In the genomic region with DNA sequence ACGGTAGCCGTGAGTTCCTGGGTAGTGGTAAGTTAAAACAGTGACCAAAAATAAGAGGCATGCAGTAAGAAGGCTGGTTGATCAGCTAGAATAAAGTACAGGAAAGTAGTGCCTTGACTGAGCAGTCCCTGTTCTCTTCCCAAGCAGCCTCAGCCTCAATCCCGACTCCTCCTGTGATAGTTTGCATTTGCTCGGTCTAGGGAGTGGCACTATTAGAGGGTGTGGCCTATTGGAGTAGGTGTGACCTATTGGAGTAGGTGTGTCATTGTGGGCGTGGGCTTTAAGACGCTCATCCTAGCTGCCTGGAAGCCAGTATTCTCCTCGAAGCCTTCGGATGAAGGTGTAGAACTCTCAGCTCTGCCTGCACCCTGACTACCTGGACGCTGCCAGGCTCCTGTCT, we compare ENCODE assay signal across 31 mouse cellular contexts. TPM values are rescaled to one million over a fixed set of nuclear protein-coding genes. Genes with fewer than 3 reads are reported as not detected.
A peak's percentile ranks its signal among the peaks of the same experiment; 100 is the strongest.
DNase-seq lines count a peak whose midpoint lies in the region; ATAC-seq and TF ChIP-seq lines count a peak whose summit lies in the region.
"Had no signal": no experiment of that assay in that cellular context is flagged by ENCODE, and none has a peak within 500 bp of the region (broad histone marks: within the 10 kb centered on the region; RNA-seq: fewer than 3 reads in every experiment).

No protein-coding gene starts in this region.

- 85% methylated on average over 9 of the region's 9 CpGs for WGBS in embryonic facial prominence, embryonic 11.5 days
- WGBS in embryonic facial prominence, embryonic 10.5 days, result 84% methylated on average over 9 of the region's 9 CpGs
- 91% methylated on average over 9 of the region's 9 CpGs for WGBS in midbrain, embryonic 11.5 days
- 88% methylated on average over 9 of the region's 9 CpGs for WGBS in midbrain, embryonic 10.5 days
- WGBS in stomach, postnatal 0 days, result 82% methylated on average over 9 of the region's 9 CpGs

- H3K9me3 ChIP-seq in embryonic facial prominence, embryonic 11.5 days (replicated peaks; ENCODE audit: control insufficient read depth, low read length), result no peaks in the 10 kb centered on the region
- H3K9me3 ChIP-seq in embryonic facial prominence, embryonic 10.5 days, result no peaks in the 10 kb centered on the region; the same call in 1 of the 2 replicates
- H3K9me3 ChIP-seq in midbrain, embryonic 11.5 days (ENCODE audit: control insufficient read depth, low read length), result no peaks in the 10 kb centered on the region
- H3K9me3 ChIP-seq in midbrain, embryonic 10.5 days (replicated peaks), result no peaks in the 10 kb centered on the region; the same call in 1 of the 2 replicates
- H3K9me3 ChIP-seq in stomach, postnatal 0 days (ENCODE audit: control insufficient read depth, low read length), result no peaks in the 10 kb centered on the region
- H3K9me3 ChIP-seq: G1E; hindbrain, embryonic 13.5 days had no signal

- H3K4me3 ChIP-seq in embryonic facial prominence, embryonic 11.5 days (ENCODE audit: low read depth, low read length), result no peak overlapping the region
- no peak overlapping the region for H3K4me3 ChIP-seq in embryonic facial prominence, embryonic 10.5 days
- no peak overlapping the region for H3K4me3 ChIP-seq in midbrain, embryonic 11.5 days (ENCODE audit: low read depth, low read length)
- no peak overlapping the region for H3K4me3 ChIP-seq in midbrain, embryonic 10.5 days
- no peak overlapping the region for H3K4me3 ChIP-seq in stomach, postnatal 0 days (ENCODE audit: low read depth, low read length)
- H3K4me3 ChIP-seq: forebrain, embryonic 10.5 days; forebrain, embryonic 13.5 days; gastrocnemius, adult 2 months; heart, embryonic 12.5 days; heart, embryonic 15.5 days; hindbrain, embryonic 10.5 days; hindbrain, embryonic 13.5 days had no signal

- no peaks in the 10 kb centered on the region for H3K36me3 ChIP-seq in embryonic facial prominence, embryonic 11.5 days (replicated peaks; ENCODE audit: control insufficient read depth, insufficient read depth, low read depth, low read length)
- H3K36me3 ChIP-seq in embryonic facial prominence, embryonic 10.5 days (replicated peaks), result no peaks in the 10 kb centered on the region
- no peaks in the 10 kb centered on the region for H3K36me3 ChIP-seq in midbrain, embryonic 11.5 days (ENCODE audit: control insufficient read depth, insufficient read depth, low read length)
- H3K36me3 ChIP-seq in midbrain, embryonic 10.5 days, result no peaks in the 10 kb centered on the region
- no peaks in the 10 kb centered on the region for H3K36me3 ChIP-seq in stomach, postnatal 0 days (ENCODE audit: control insufficient read depth, insufficient read depth, low read length)
- H3K36me3 ChIP-seq: forebrain, embryonic 10.5 days; G1E; heart, embryonic 12.5 days; heart, embryonic 15.5 days; hindbrain, embryonic 10.5 days; hindbrain, embryonic 13.5 days had no signal

- TF ChIP-seq CTCF in stomach, postnatal 0 days (IDR thresholded peaks at IDR 0.05; ENCODE audit: low read depth), result no peak

- no peak for DNase-seq in embryonic facial prominence, embryonic 11.5 days (ENCODE audit: low spot score)
- no peak for DNase-seq in embryonic facial prominence, embryonic 10.5 days (ENCODE audit: low spot score)
- DNase-seq in midbrain, embryonic 11.5 days (ENCODE audit: low spot score, missing footprints), result no peak
- DNase-seq in midbrain, embryonic 10.5 days (ENCODE audit: low spot score), result no peak
- DNase-seq in stomach, postnatal 0 days (ENCODE audit: low spot score), result no peak
- DNase-seq in adrenal gland, postnatal 36 days, result no peak
- DNase-seq: adrenal gland, postnatal 10 days; cerebellum, adult 11 months; cerebellum, adult 2 months; cerebellum, adult 9-11 months; cerebellum, postnatal 25 days; gastrocnemius, adult 2 months; gastrocnemius, postnatal 25 days; heart, adult 18-20 months; heart, postnatal 10 days; heart, postnatal 36 days had no signal

- no peak overlapping the region for H3K27ac ChIP-seq in embryonic facial prominence, embryonic 11.5 days (replicated peaks; ENCODE audit: low read depth, low read length)
- no peak overlapping the region for H3K27ac ChIP-seq in embryonic facial prominence, embryonic 10.5 days (replicated peaks)
- no peak overlapping the region for H3K27ac ChIP-seq in midbrain, embryonic 11.5 days (ENCODE audit: low read depth, low read length)
- no peak overlapping the region for H3K27ac ChIP-seq in midbrain, embryonic 10.5 days (replicated peaks)
- H3K27ac ChIP-seq in stomach, postnatal 0 days (replicated peaks), result no peak overlapping the region
- H3K27ac ChIP-seq: forebrain, embryonic 10.5 days; forebrain, embryonic 13.5 days; gastrocnemius, adult 2 months; heart, embryonic 15.5 days; hindbrain, embryonic 10.5 days; hindbrain, embryonic 13.5 days had no signal

- ATAC-seq in embryonic facial prominence, embryonic 11.5 days (replicated peaks; ENCODE audit: insufficient number of reproducible peaks, low FRiP score, low TSS enrichment, low read depth), result 0 out of 2 replicates have a peak, but pooled peaks have one; percentile 52
- peak; percentile 30; the same call in 1 of the 2 replicates for ATAC-seq in midbrain, embryonic 11.5 days (ENCODE audit: low FRiP score)
- ATAC-seq in stomach, postnatal 0 days (ENCODE audit: low FRiP score, low TSS enrichment), result peak; percentile 33; the same call in 1 of the 2 replicates
- ATAC-seq: forebrain, embryonic 13.5 days; forebrain, embryonic 16.5 days; hindbrain, embryonic 16.5 days; intestine, postnatal 0 days; Patski had no signal

- no peaks in the 10 kb centered on the region for H3K27me3 ChIP-seq in embryonic facial prominence, embryonic 11.5 days (ENCODE audit: control insufficient read depth, insufficient read depth, low read length)
- H3K27me3 ChIP-seq in embryonic facial prominence, embryonic 10.5 days (replicated peaks; ENCODE audit: low read depth, poor library complexity, severe bottlenecking), result no peaks in the 10 kb centered on the region
- no peaks in the 10 kb centered on the region for H3K27me3 ChIP-seq in midbrain, embryonic 11.5 days (ENCODE audit: control insufficient read depth, insufficient read depth, low read length)
- H3K27me3 ChIP-seq in midbrain, embryonic 10.5 days (ENCODE audit: low read depth, poor library complexity, severe bottlenecking), result no peaks in the 10 kb centered on the region
- H3K27me3 ChIP-seq in stomach, postnatal 0 days (ENCODE audit: control insufficient read depth, insufficient read depth, low read length), result no peaks in the 10 kb centered on the region
- H3K27me3 ChIP-seq: forebrain, embryonic 13.5 days; heart, embryonic 12.5 days; heart, embryonic 15.5 days; hindbrain, embryonic 13.5 days; Patski had no signal

- no peak for TF ChIP-seq EP300 in stomach, postnatal 0 days (optimal IDR thresholded peaks at IDR 0.05)

- H3K9ac ChIP-seq in embryonic facial prominence, embryonic 11.5 days (replicated peaks; ENCODE audit: low read length), result no peak overlapping the region
- no peak overlapping the region for H3K9ac ChIP-seq in midbrain, embryonic 11.5 days (ENCODE audit: low read length)
- no peak overlapping the region for H3K9ac ChIP-seq in stomach, postnatal 0 days (ENCODE audit: low read length)
- H3K9ac ChIP-seq: forebrain, embryonic 13.5 days; heart, embryonic 12.5 days; heart, embryonic 15.5 days; hindbrain, embryonic 13.5 days had no signal

- no peaks in the 10 kb centered on the region for H3K4me1 ChIP-seq in embryonic facial prominence, embryonic 11.5 days (ENCODE audit: control insufficient read depth, insufficient read depth, low read length)
- peaks cover 19% of the 10 kb centered on the region for H3K4me1 ChIP-seq in embryonic facial prominence, embryonic 10.5 days
- H3K4me1 ChIP-seq in midbrain, embryonic 11.5 days (ENCODE audit: control insufficient read depth, insufficient read depth, low read length), result no peaks in the 10 kb centered on the region
- H3K4me1 ChIP-seq in midbrain, embryonic 10.5 days, result peaks cover 13% of the 10 kb centered on the region
- H3K4me1 ChIP-seq in stomach, postnatal 0 days (replicated peaks; ENCODE audit: control insufficient read depth, insufficient read depth), result no peaks in the 10 kb centered on the region
- H3K4me1 ChIP-seq: forebrain, embryonic 13.5 days; hindbrain, embryonic 13.5 days had no signal

- H3K4me2 ChIP-seq in embryonic facial prominence, embryonic 11.5 days (ENCODE audit: low read depth, low read length), result no peak overlapping the region
- no peak overlapping the region for H3K4me2 ChIP-seq in midbrain, embryonic 11.5 days
- H3K4me2 ChIP-seq in stomach, postnatal 0 days (replicated peaks; ENCODE audit: low read depth), result no peak overlapping the region
- H3K4me2 ChIP-seq: forebrain, embryonic 13.5 days; heart, embryonic 12.5 days; heart, embryonic 15.5 days; hindbrain, embryonic 13.5 days had no signal

RNA-seq across cellular contexts. Expression of a gene that starts 16.4 kb away (rescaled TPM):
- polyA plus RNA-seq in embryonic facial prominence, embryonic 11.5 days (2014; fragmentation: Nextera tagmentation; extraction: Ambion mirVana), result not detected in 2 replicates
- not detected in 2 replicates for polyA plus RNA-seq in embryonic facial prominence, embryonic 10.5 days (2016; fragmentation: Nextera tagmentation; extraction: Ambion mirVana)
- not detected in 2 replicates for polyA plus RNA-seq in midbrain, embryonic 11.5 days (2014; fragmentation: Nextera tagmentation; extraction: Ambion mirVana)
- not detected in 2 replicates for polyA plus RNA-seq in midbrain, embryonic 10.5 days (2016; fragmentation: Nextera tagmentation; extraction: Ambion mirVana)
- 0.07 TPM in 1 of 2 replicates, not detected in the other for polyA plus RNA-seq in stomach, postnatal 0 days (2015; fragmentation: Nextera tagmentation; extraction: Ambion mirVana)
- not detected for total RNA-seq in adrenal gland, postnatal 36 days (2021)
- total RNA-seq: adrenal gland, adult 18-20 months; adrenal gland, postnatal 10 days; adrenal gland, postnatal 4 days; common myeloid progenitor, adult 5-6 weeks; G1E; gastrocnemius, adult 2 months; gastrocnemius, postnatal 25 days; heart, adult 18-20 months; heart, postnatal 10 days; heart, postnatal 36 days had no signal
- polyA plus RNA-seq: cerebellum, adult 2 months; embryonic facial prominence, embryonic 14.5 days; forebrain, embryonic 10.5 days; forebrain, embryonic 13.5 days; forebrain, embryonic 16.5 days; G1E; heart, embryonic 12.5 days; heart, embryonic 15.5 days; hindbrain, embryonic 10.5 days; hindbrain, embryonic 13.5 days; hindbrain, embryonic 16.5 days; intestine, postnatal 0 days; Patski had no signal

RNA-seq across cellular contexts. Expression of a gene that starts 20.8 kb away (rescaled TPM):
- not detected in 2 replicates for polyA plus RNA-seq in embryonic facial prominence, embryonic 11.5 days (2014; fragmentation: Nextera tagmentation; extraction: Ambion mirVana)
- polyA plus RNA-seq in embryonic facial prominence, embryonic 10.5 days (2016; fragmentation: Nextera tagmentation; extraction: Ambion mirVana), result not detected in 2 replicates
- not detected in 2 replicates for polyA plus RNA-seq in midbrain, embryonic 11.5 days (2014; fragmentation: Nextera tagmentation; extraction: Ambion mirVana)
- not detected in 2 replicates for polyA plus RNA-seq in midbrain, embryonic 10.5 days (2016; fragmentation: Nextera tagmentation; extraction: Ambion mirVana)
- polyA plus RNA-seq in stomach, postnatal 0 days (2015; fragmentation: Nextera tagmentation; extraction: Ambion mirVana), result not detected in 2 replicates
- total RNA-seq in adrenal gland, postnatal 36 days (2021), result not detected
- total RNA-seq: adrenal gland, adult 18-20 months; adrenal gland, postnatal 10 days; adrenal gland, postnatal 4 days; common myeloid progenitor, adult 5-6 weeks; G1E; heart, adult 18-20 months; heart, postnatal 10 days; heart, postnatal 36 days had no signal
- polyA plus RNA-seq: cerebellum, adult 2 months; embryonic facial prominence, embryonic 14.5 days; forebrain, embryonic 10.5 days; forebrain, embryonic 13.5 days; forebrain, embryonic 16.5 days; G1E; heart, embryonic 12.5 days; heart, embryonic 15.5 days; hindbrain, embryonic 10.5 days; hindbrain, embryonic 13.5 days; hindbrain, embryonic 16.5 days; intestine, postnatal 0 days; Patski had no signal

RNA-seq across cellular contexts. Expression of a gene that starts 25.0 kb away (rescaled TPM):
- polyA plus RNA-seq in embryonic facial prominence, embryonic 11.5 days (2014; fragmentation: Nextera tagmentation; extraction: Ambion mirVana), result 11.0 and 12.8 TPM in 2 replicates
- 15.4 and 16.6 TPM in 2 replicates for polyA plus RNA-seq in embryonic facial prominence, embryonic 10.5 days (2016; fragmentation: Nextera tagmentation; extraction: Ambion mirVana)
- polyA plus RNA-seq in midbrain, embryonic 11.5 days (2014; fragmentation: Nextera tagmentation; extraction: Ambion mirVana), result 7.5 and 10.6 TPM in 2 replicates
- 8.4 and 11.1 TPM in 2 replicates for polyA plus RNA-seq in midbrain, embryonic 10.5 days (2016; fragmentation: Nextera tagmentation; extraction: Ambion mirVana)
- 71.6 and 79.4 TPM in 2 replicates for polyA plus RNA-seq in stomach, postnatal 0 days (2015; fragmentation: Nextera tagmentation; extraction: Ambion mirVana)
- 100 to 1,000 TPM; 233 to 255 TPM for total RNA-seq in adrenal gland, postnatal 36 days (2021)

RNA-seq across cellular contexts. Expression of a gene that starts 45.5 kb away (rescaled TPM):
- 82.6 and 91.9 TPM in 2 replicates for polyA plus RNA-seq in embryonic facial prominence, embryonic 11.5 days (2014; fragmentation: Nextera tagmentation; extraction: Ambion mirVana)
- 151 and 163 TPM in 2 replicates for polyA plus RNA-seq in embryonic facial prominence, embryonic 10.5 days (2016; fragmentation: Nextera tagmentation; extraction: Ambion mirVana)
- polyA plus RNA-seq in midbrain, embryonic 11.5 days (2014; fragmentation: Nextera tagmentation; extraction: Ambion mirVana), result 50.4 and 52.8 TPM in 2 replicates
- 85.4 and 99.8 TPM in 2 replicates for polyA plus RNA-seq in midbrain, embryonic 10.5 days (2016; fragmentation: Nextera tagmentation; extraction: Ambion mirVana)
- polyA plus RNA-seq in stomach, postnatal 0 days (2015; fragmentation: Nextera tagmentation; extraction: Ambion mirVana), result 32.9 and 36.4 TPM in 2 replicates
- 10 to 100 TPM; 46.6 to 51.6 TPM for total RNA-seq in adrenal gland, postnatal 36 days (2021)

RNA-seq across cellular contexts. Expression of a gene that starts 46.3 kb away (rescaled TPM):
- polyA plus RNA-seq in embryonic facial prominence, embryonic 11.5 days (2014; fragmentation: Nextera tagmentation; extraction: Ambion mirVana), result 0.36 and 0.50 TPM in 2 replicates
- polyA plus RNA-seq in embryonic facial prominence, embryonic 10.5 days (2016; fragmentation: Nextera tagmentation; extraction: Ambion mirVana), result 0.60 and 0.62 TPM in 2 replicates
- 0.40 and 0.41 TPM in 2 replicates for polyA plus RNA-seq in midbrain, embryonic 11.5 days (2014; fragmentation: Nextera tagmentation; extraction: Ambion mirVana)
- polyA plus RNA-seq in midbrain, embryonic 10.5 days (2016; fragmentation: Nextera tagmentation; extraction: Ambion mirVana), result 0.58 and 0.65 TPM in 2 replicates
- polyA plus RNA-seq in stomach, postnatal 0 days (2015; fragmentation: Nextera tagmentation; extraction: Ambion mirVana), result 1.1 and 1.4 TPM in 2 replicates
- under 1 TPM; 0.33 to 0.99 TPM for total RNA-seq in adrenal gland, postnatal 36 days (2021)
- total RNA-seq: common myeloid progenitor, adult 5-6 weeks had no signal
